Mouse (Mus musculus) E14TG2a.4 (cell line): ENCODE data around the gene Cfap70.

ENCODE experiments used
- CTCF ChIP-seq: conservative IDR thresholded peaks from 2 replicates; pipeline ENCODE4 v1.5.1; 2014; ENCODE audit warnings: low read length
- NANOG ChIP-seq: IDR thresholded peaks from 2 replicates; pipeline ENCODE4 v1.6.1; 2014; ENCODE audit warnings: borderline replicate concordance, low read length, mixed read lengths
- POU5F1 ChIP-seq: IDR thresholded peaks from 2 replicates; pipeline ENCODE4 v1.6.1; 2014; ENCODE audit warnings: low read length, borderline replicate concordance

DNA sequence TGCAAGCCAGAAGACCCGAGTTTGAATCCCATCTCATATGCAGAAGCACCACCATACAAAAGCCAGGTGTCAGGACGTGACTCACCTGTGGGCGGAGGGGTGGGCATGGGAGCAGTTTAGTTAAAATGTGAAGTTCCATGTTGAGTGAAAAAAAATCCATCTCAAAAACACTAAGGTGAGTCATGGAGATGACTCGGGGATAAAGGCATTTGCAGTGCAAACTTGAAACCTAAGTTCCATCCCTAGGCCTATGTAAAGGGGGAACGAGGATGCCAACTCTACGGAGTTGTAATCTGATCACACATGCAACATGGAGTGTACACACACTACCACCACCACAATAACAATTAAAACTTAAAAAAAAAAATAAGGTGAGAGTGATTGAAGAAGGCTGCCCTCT, 29.0 kb downstream of the Cfap70 start:
- TF ChIP-seq CTCF (no peak), NANOG (no peak), POU5F1 (no peak)
